Mouse (Mus musculus) ES-E14 (cell line): ENCODE data around the gene Commd3. TPM values are rescaled to one million over a fixed set of nuclear protein-coding genes. Genes with fewer than 3 reads are reported as not detected.

Experiments used
- DNase-seq: peaks from one replicate; pipeline ENCODE4 v3.0.0-alpha.2; 2013; ENCODE audit warnings: low read depth, low spot score
- H3K27ac ChIP-seq: 2 replicates; pipeline ENCODE4 v1.5.1; 2012; ENCODE audit warnings: low read depth, mild to moderate bottlenecking, low read length, moderate library complexity, mixed read lengths; ENCODE audit not compliant: poor library complexity, insufficient read depth, severe bottlenecking
- H3K36me3 ChIP-seq: 2 replicates; pipeline ENCODE4 v1.6.1; 2012; ENCODE audit warnings: mild to moderate bottlenecking, low read length, moderate library complexity, mixed read lengths; ENCODE audit not compliant: control insufficient read depth, poor library complexity, insufficient read depth, severe bottlenecking
- H3K4me1 ChIP-seq, 2 experiments: fragments of 150-350 bp in 1 of 2; sonication (generic) in 1 of 2; 2 replicates each; pipeline ENCODE4 v1.6.1; 2012; ENCODE audit warnings: low read length in 2 of 2, mild to moderate bottlenecking in 1 of 2, mixed read lengths in 1 of 2; ENCODE audit not compliant: control insufficient read depth in 2 of 2, insufficient read depth in 2 of 2, poor library complexity in 1 of 2
- H3K4me3 ChIP-seq, 2 experiments: fragments of 150-350 bp in 1 of 2; sonication (generic) in 1 of 2; 2 replicates each; pipeline ENCODE4 v1.5.1; 2012; ENCODE audit warnings: low read length in 2 of 2, low read depth in 1 of 2, mild to moderate bottlenecking in 1 of 2, mixed read lengths in 1 of 2; ENCODE audit not compliant: insufficient read depth in 1 of 2, poor library complexity in 1 of 2, severe bottlenecking in 1 of 2
- H3K9ac ChIP-seq: 2 replicates; pipeline ENCODE4 v1.6.1; 2012; ENCODE audit warnings: low read depth, mild to moderate bottlenecking, low read length, mixed read lengths; ENCODE audit not compliant: poor library complexity, insufficient read depth, severe bottlenecking
- H3K9me3 ChIP-seq: fragments of 150-350 bp; sonication (generic); 2 replicates; pipeline ENCODE4 v1.6.1; 2012; ENCODE audit warnings: low read depth, mild to moderate bottlenecking, low read length; ENCODE audit not compliant: control insufficient read depth, insufficient read depth
- CHD2 ChIP-seq: IDR thresholded peaks from 2 replicates; pipeline ENCODE4 v1.6.1; 2014; ENCODE audit warnings: mild to moderate bottlenecking, low read depth, low read length, inconsistent platforms
- HCFC1 ChIP-seq: IDR thresholded peaks from 2 replicates; pipeline ENCODE4 v1.6.1; 2012; ENCODE audit warnings: low read length, inconsistent platforms, borderline replicate concordance; ENCODE audit not compliant: insufficient read depth
- MAFK ChIP-seq: IDR thresholded peaks from 2 replicates; pipeline ENCODE4 v1.6.1; 2014; ENCODE audit warnings: mild to moderate bottlenecking, low read depth, low read length, inconsistent platforms; ENCODE audit not compliant: insufficient read depth
- ZC3H11A ChIP-seq: IDR thresholded peaks from 2 replicates; pipeline ENCODE4 v1.6.1; 2012; ENCODE audit warnings: low read depth, mild to moderate bottlenecking, inconsistent platforms, low read length, borderline replicate concordance
- ZNF384 ChIP-seq: IDR thresholded peaks from 2 replicates; pipeline ENCODE4 v1.6.1; 2012; ENCODE audit warnings: low read depth, low read length, inconsistent platforms
- in situ Hi-C, 2 experiments: fragments of 600-800 bp; cut with MboI; formaldehyde crosslinking; loops; one replicate each; pipeline ENCODE4 v1.15.1; 2025; ENCODE audit warnings: low sequenced_read_pairs in 2 of 2, inconsistent platforms in 1 of 2; ENCODE audit not compliant: unreplicated experiment in 2 of 2
- total RNA-seq: library from RNA; depleted of rRNA; stranded (reverse); fragments of 300-350 nt; gene quantifications from 2 replicates; pipeline ENCODE4 v1.2.3, GENCODE M21; 2012

Gene Commd3
- total RNA-seq, 1 experiment = 35.9 TPM

DNA sequence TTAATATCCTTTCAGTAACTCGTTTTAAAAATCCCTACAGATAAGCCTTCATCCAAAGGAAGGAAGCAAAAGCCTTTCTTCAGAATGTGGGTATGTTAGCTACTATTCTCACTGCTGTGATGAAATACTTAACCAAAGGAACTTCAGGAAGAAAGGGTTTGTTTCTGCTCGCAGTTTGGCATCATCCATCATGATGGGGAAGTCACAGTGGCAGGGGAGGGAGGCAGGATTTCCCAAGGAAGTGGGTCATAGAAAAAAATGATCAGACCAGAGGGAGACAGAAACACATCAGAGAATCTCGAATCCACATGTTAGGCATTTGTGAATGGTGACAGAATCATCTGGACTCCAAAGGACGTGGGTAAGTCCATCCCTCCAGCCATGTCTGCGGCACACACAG, 17.4 kb upstream of the Commd3 start:
- H3K36me3 ChIP-seq = no peaks in the 10 kb centered on the region
- in situ Hi-C loops = no loop called here
- TF ChIP-seq ZNF384 (no peak), HCFC1 (no peak), ZC3H11A (no peak), MAFK (no peak), CHD2 (no peak)
- no peak overlapping the region for H3K4me3 ChIP-seq
- no peak for DNase-seq
- H3K27ac ChIP-seq = no peak overlapping the region
- no peaks in the 10 kb centered on the region for H3K9me3 ChIP-seq
- H3K4me1 ChIP-seq = no peaks in the 10 kb centered on the region
- H3K9ac ChIP-seq = no peak overlapping the region

DNA sequence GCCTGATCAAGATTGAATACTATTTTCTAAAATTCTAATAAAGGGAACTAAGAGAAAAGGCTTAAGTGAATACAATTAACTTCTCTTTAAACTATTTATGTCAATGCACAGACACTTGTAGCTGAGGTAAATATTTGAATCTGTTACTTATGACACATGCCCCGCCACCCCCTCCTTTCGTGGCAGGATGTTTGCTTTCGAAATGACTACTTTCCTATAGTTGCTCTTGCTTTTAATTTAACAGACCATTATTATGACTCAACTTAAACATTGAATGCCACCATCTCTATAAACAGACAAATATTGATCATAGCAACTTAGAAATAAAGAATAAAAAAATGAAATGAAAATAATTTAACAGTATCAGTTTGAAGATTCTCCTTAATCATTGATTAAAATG, 8.2 kb upstream of the Commd3 start:
- no peak overlapping the region for H3K4me3 ChIP-seq
- no peak overlapping the region for H3K27ac ChIP-seq
- no peak overlapping the region for H3K9ac ChIP-seq
- in situ Hi-C loops = no loop called here
- no peaks in the 10 kb centered on the region for H3K9me3 ChIP-seq
- no peaks in the 10 kb centered on the region for H3K4me1 ChIP-seq
- H3K36me3 ChIP-seq = no peaks in the 10 kb centered on the region
- DNase-seq = no peak
- TF ChIP-seq ZNF384 = no peak
- no peak for TF ChIP-seq CHD2
- no peak for TF ChIP-seq ZC3H11A

DNA sequence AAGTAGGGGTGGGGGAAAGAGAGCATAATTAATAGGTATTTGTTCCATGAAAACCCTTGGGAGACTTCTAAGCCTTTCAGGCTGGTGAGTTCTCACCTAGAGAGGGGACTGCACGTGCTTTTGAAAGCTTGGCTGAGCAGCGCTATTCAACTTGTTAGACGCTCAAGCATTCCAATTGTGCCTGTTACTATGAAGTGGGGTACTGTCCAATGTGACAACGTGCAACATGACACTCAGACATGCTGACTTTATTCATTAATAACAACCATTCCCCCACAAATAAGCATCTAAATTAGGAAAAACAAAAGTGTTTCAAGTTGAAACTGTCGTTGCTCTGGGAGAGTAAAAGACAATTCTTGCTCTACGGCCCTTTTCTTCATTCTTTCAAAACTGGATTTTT, 1.1 kb upstream of the Commd3 start:
- Histone ChIP-seq H3K4me3 (no peak overlapping the region), H3K9me3 (no peaks in the 10 kb centered on the region), H3K36me3 (no peaks in the 10 kb centered on the region), H3K9ac (no peak overlapping the region), H3K4me1 (no peaks in the 10 kb centered on the region), H3K27ac (no peak overlapping the region)
- no peak for DNase-seq
- TF ChIP-seq HCFC1 (no peak), CHD2 (no peak), ZC3H11A (no peak), MAFK (no peak)
- in situ Hi-C loops = no loop called here

DNA sequence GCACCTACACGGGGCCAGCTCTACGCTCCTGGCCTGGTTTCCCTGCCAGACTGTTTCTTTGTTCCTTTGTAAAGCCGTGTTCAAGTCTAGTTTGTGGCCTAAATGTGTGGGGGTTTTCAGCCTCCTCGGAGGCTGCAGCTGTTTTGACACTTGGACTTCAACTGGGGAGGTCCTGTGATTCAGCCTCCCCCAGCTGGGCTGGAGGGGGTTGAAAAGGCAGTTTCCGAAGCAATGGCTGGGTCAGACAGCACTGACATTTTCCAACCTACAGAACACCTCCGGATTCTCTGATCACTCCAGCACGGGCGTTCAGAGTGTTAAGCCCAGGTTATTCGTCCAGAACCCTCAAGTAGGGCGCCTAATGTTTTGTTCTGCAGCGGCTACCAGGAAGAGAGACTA, 581 bp downstream of the Commd3 start:
- no peak for DNase-seq
- H3K4me3 ChIP-seq = peak overlapping the region; percentile 74 to 78

DNA sequence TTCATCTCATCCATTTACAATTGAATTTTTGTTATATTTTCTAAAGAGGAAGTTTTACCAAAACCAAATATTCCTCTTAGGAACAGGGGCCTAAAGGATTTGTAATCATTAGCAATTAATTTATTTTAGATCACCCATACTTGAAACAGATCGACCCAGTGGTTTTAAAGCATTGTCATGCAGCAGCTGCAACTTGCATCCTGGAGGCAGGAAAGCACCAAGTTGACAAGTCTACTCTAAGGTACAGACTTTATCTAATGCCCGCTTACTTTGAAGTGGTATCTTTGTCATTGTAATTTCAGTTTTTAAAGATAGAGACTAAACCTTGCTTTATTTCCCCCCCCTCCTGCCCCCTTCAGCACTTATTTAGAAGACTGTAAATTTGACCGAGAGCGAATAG, 1.6 kb downstream of the Commd3 start:
- no peak for DNase-seq
- Histone ChIP-seq H3K4me3 (no peak overlapping the region), H3K9me3 (no peaks in the 10 kb centered on the region), H3K9ac (no peak overlapping the region), H3K36me3 (no peaks in the 10 kb centered on the region), H3K4me1 (no peaks in the 10 kb centered on the region), H3K27ac (no peak overlapping the region)
- TF ChIP-seq ZNF384 = no peak
- TF ChIP-seq CHD2 = no peak
- TF ChIP-seq MAFK = no peak
- no peak for TF ChIP-seq ZC3H11A
- no peak for TF ChIP-seq HCFC1
- in situ Hi-C loops = no loop called here

More for the DNA sequence above, 581 bp downstream of the Commd3 start:
- in situ Hi-C loops = no loop called here
- H3K9ac ChIP-seq = peak overlapping the region; percentile 83
- no peak overlapping the region for H3K27ac ChIP-seq
- H3K9me3 ChIP-seq = no peaks in the 10 kb centered on the region
- no peak for TF ChIP-seq HCFC1
- no peak for TF ChIP-seq ZNF384
- TF ChIP-seq MAFK = no peak
- no peak for TF ChIP-seq CHD2
- TF ChIP-seq ZC3H11A = no peak
- no peaks in the 10 kb centered on the region for H3K4me1 ChIP-seq
- H3K36me3 ChIP-seq = no peaks in the 10 kb centered on the region
